Mouse (Mus musculus): Measurements from ENCODE around the gene Eef1a2. TPM values are rescaled to one million over a fixed set of nuclear protein-coding genes. Genes with fewer than 3 reads are reported as not detected.

The Eef1a2 gene
- polyA plus RNA-seq, 1 experiment from 2014 or later: 24.7 TPM

- peaks cover 13% of the 10 kb centered on the region for H3K27me3 ChIP-seq (ENCODE audit: control insufficient read depth, insufficient read depth, low read length)
- ATAC-seq (ENCODE audit: insufficient number of reproducible peaks, insufficient read depth, low FRiP score, low read depth): no peak
- H3K27ac ChIP-seq (replicated peaks in 1 of 2; ENCODE audit: control insufficient read depth in 1 of 2, insufficient read depth in 1 of 2, low read depth in 2 of 2, low read length in 2 of 2): peak overlapping the region; percentile 69 to 96; a peak in 3 of 4 replicates
- peaks cover 4% of the 10 kb centered on the region for H3K36me3 ChIP-seq (ENCODE audit: control insufficient read depth, insufficient read depth, low read length)
- no peaks in the 10 kb centered on the region for H3K9me3 ChIP-seq (ENCODE audit: control insufficient read depth, low read length)
- peak overlapping the region; percentile 61; the same call in 1 of the 2 replicates for H3K4me2 ChIP-seq (ENCODE audit: low read length)
- no peak overlapping the region for H3K9ac ChIP-seq (ENCODE audit: low read length)
- H3K4me1 ChIP-seq (ENCODE audit: control insufficient read depth in 2 of 2, insufficient read depth in 2 of 2, low read length in 2 of 2): peaks cover 45 to 48% of the 10 kb centered on the region in 2 experiments
- WGBS: 84% methylated on average over 2 of the region's 2 CpGs
- no peak overlapping the region for H3K4me3 ChIP-seq (ENCODE audit: control insufficient read depth in 1 of 2, insufficient read depth in 1 of 2, low read depth in 1 of 2, low read length in 2 of 2)
Measured at GRCm38 (mm10) chr2:181158471-181158870, 1.7 kb upstream of the Eef1a2 start.

- H3K9ac ChIP-seq (ENCODE audit: low read length): no peak overlapping the region
- H3K9me3 ChIP-seq (ENCODE audit: control insufficient read depth, low read length): no peaks in the 10 kb centered on the region
- peaks cover 13% of the 10 kb centered on the region for H3K27me3 ChIP-seq (ENCODE audit: control insufficient read depth, insufficient read depth, low read length)
- peaks cover 11% of the 10 kb centered on the region for H3K36me3 ChIP-seq (ENCODE audit: control insufficient read depth, insufficient read depth, low read length)
- peaks cover 45 to 48% of the 10 kb centered on the region in 2 experiments for H3K4me1 ChIP-seq (ENCODE audit: control insufficient read depth in 2 of 2, insufficient read depth in 2 of 2, low read length in 2 of 2)
- H3K4me3 ChIP-seq (ENCODE audit: control insufficient read depth in 1 of 2, insufficient read depth in 1 of 2, low read depth in 1 of 2, low read length in 2 of 2): no peak overlapping the region
- peak overlapping the region; percentile 68 for H3K4me2 ChIP-seq (ENCODE audit: low read length)
- 66% methylated on average over 6 of the region's 6 CpGs for WGBS
- no peak for ATAC-seq (ENCODE audit: insufficient number of reproducible peaks, insufficient read depth, low FRiP score, low read depth)
- H3K27ac ChIP-seq (replicated peaks in 1 of 2; ENCODE audit: control insufficient read depth in 1 of 2, insufficient read depth in 1 of 2, low read depth in 2 of 2, low read length in 2 of 2): peak overlapping the region in 1 of 2 experiments; percentile 93; a peak in 3 of 4 replicates
Measured at GRCm38 (mm10) chr2:181157716-181158302, 995 bp upstream of the Eef1a2 start.

- Histone ChIP-seq H3K9ac (ENCODE audit: low read length) (peak overlapping the region; percentile 86), H3K4me3 (ENCODE audit: control insufficient read depth in 1 of 2, insufficient read depth in 1 of 2, low read depth in 1 of 2, low read length in 2 of 2) (peak overlapping the region; percentile 58 to 63), H3K4me1 (ENCODE audit: control insufficient read depth in 2 of 2, insufficient read depth in 2 of 2, low read length in 2 of 2) (peaks cover 45 to 48% of the 10 kb centered on the region in 2 experiments), H3K27me3 (ENCODE audit: control insufficient read depth, insufficient read depth, low read length) (peaks cover 13% of the 10 kb centered on the region), H3K4me2 (ENCODE audit: low read length) (peak overlapping the region; percentile 68), H3K36me3 (ENCODE audit: control insufficient read depth, insufficient read depth, low read length) (peaks cover 17% of the 10 kb centered on the region), H3K27ac (replicated peaks in 1 of 2; ENCODE audit: control insufficient read depth in 1 of 2, insufficient read depth in 1 of 2, low read depth in 2 of 2, low read length in 2 of 2) (peak overlapping the region; percentile 83 to 93), H3K9me3 (ENCODE audit: control insufficient read depth, low read length) (no peaks in the 10 kb centered on the region)
- 73% methylated on average over 4 of the region's 4 CpGs for WGBS
- ATAC-seq (ENCODE audit: insufficient number of reproducible peaks, insufficient read depth, low FRiP score, low read depth): no peak
Measured at GRCm38 (mm10) chr2:181157180-181157579, 366 bp upstream of the Eef1a2 start.

GRCm38 (mm10) chr2:181155801-181156200 lies 1.0 kb downstream of the Eef1a2 start:
- H3K27me3 ChIP-seq (ENCODE audit: control insufficient read depth, insufficient read depth, low read length): peaks cover 13% of the 10 kb centered on the region
- peaks cover 30% of the 10 kb centered on the region for H3K36me3 ChIP-seq (ENCODE audit: control insufficient read depth, insufficient read depth, low read length)
- WGBS: 39% methylated on average over 4 of the region's 4 CpGs
- H3K27ac ChIP-seq (replicated peaks in 1 of 2; ENCODE audit: control insufficient read depth in 1 of 2, insufficient read depth in 1 of 2, low read depth in 2 of 2, low read length in 2 of 2): peak overlapping the region; percentile 83 to 93
- ATAC-seq (ENCODE audit: insufficient number of reproducible peaks, insufficient read depth, low FRiP score, low read depth): 0 out of 2 replicates have a peak, but pooled peaks have one; percentile 8
- H3K4me3 ChIP-seq (ENCODE audit: control insufficient read depth in 1 of 2, insufficient read depth in 1 of 2, low read depth in 1 of 2, low read length in 2 of 2): peak overlapping the region; percentile 58 to 63
- peak overlapping the region; percentile 86 for H3K9ac ChIP-seq (ENCODE audit: low read length)
- H3K4me2 ChIP-seq (ENCODE audit: low read length): peak overlapping the region; percentile 68
- H3K9me3 ChIP-seq (ENCODE audit: control insufficient read depth, low read length): no peaks in the 10 kb centered on the region
- peaks cover 45 to 48% of the 10 kb centered on the region in 2 experiments for H3K4me1 ChIP-seq (ENCODE audit: control insufficient read depth in 2 of 2, insufficient read depth in 2 of 2, low read length in 2 of 2)

GRCm38 (mm10) chr2:181154831-181155415 lies 1.9 kb downstream of the Eef1a2 start:
- 55% methylated on average over 8 of the region's 8 CpGs for WGBS
- Histone ChIP-seq H3K36me3 (ENCODE audit: control insufficient read depth, insufficient read depth, low read length) (peaks cover 39% of the 10 kb centered on the region), H3K9ac (ENCODE audit: low read length) (0 out of 2 replicates have a peak overlapping the region, but pooled peaks have one; percentile 26), H3K4me2 (ENCODE audit: low read length) (peak overlapping the region; percentile 68), H3K4me1 (ENCODE audit: control insufficient read depth in 2 of 2, insufficient read depth in 2 of 2, low read length in 2 of 2) (peaks cover 39 to 45% of the 10 kb centered on the region in 2 experiments), H3K9me3 (ENCODE audit: control insufficient read depth, low read length) (no peaks in the 10 kb centered on the region), H3K27ac (replicated peaks in 1 of 2; ENCODE audit: control insufficient read depth in 1 of 2, insufficient read depth in 1 of 2, low read depth in 2 of 2, low read length in 2 of 2) (peak overlapping the region; percentile 83 to 93), H3K4me3 (ENCODE audit: control insufficient read depth in 1 of 2, insufficient read depth in 1 of 2, low read depth in 1 of 2, low read length in 2 of 2) (peak overlapping the region; percentile 19 to 58), H3K27me3 (ENCODE audit: control insufficient read depth, insufficient read depth, low read length) (peaks cover 13% of the 10 kb centered on the region)
- no peak for ATAC-seq (ENCODE audit: insufficient number of reproducible peaks, insufficient read depth, low FRiP score, low read depth)

GRCm38 (mm10) chr2:181154361-181154760 lies 2.5 kb downstream of the Eef1a2 start:
- peaks cover 19% of the 10 kb centered on the region for H3K27me3 ChIP-seq (ENCODE audit: control insufficient read depth, insufficient read depth, low read length)
- H3K36me3 ChIP-seq (ENCODE audit: control insufficient read depth, insufficient read depth, low read length): peaks cover 44% of the 10 kb centered on the region
- H3K27ac ChIP-seq (replicated peaks in 1 of 2; ENCODE audit: control insufficient read depth in 1 of 2, insufficient read depth in 1 of 2, low read depth in 2 of 2, low read length in 2 of 2): peak overlapping the region; percentile 14 to 93
- H3K4me2 ChIP-seq (ENCODE audit: low read length): peak overlapping the region; percentile 68
- ATAC-seq (ENCODE audit: insufficient number of reproducible peaks, insufficient read depth, low FRiP score, low read depth): no peak
- H3K9ac ChIP-seq (ENCODE audit: low read length): no peak overlapping the region
- WGBS: 61% methylated on average over 3 of the region's 3 CpGs
- H3K4me1 ChIP-seq (ENCODE audit: control insufficient read depth in 2 of 2, insufficient read depth in 2 of 2, low read length in 2 of 2): peaks cover 34 to 40% of the 10 kb centered on the region in 2 experiments
- H3K4me3 ChIP-seq (ENCODE audit: control insufficient read depth in 1 of 2, insufficient read depth in 1 of 2, low read depth in 1 of 2, low read length in 2 of 2): peak overlapping the region in 1 of 2 experiments; percentile 58; a peak in 2 of 4 replicates
- H3K9me3 ChIP-seq (ENCODE audit: control insufficient read depth, low read length): no peaks in the 10 kb centered on the region

- H3K4me2 ChIP-seq (ENCODE audit: low read length): peak overlapping the region; percentile 68; the same call in 1 of the 2 replicates
- no peak overlapping the region for H3K27ac ChIP-seq (replicated peaks in 1 of 2; ENCODE audit: control insufficient read depth in 1 of 2, insufficient read depth in 1 of 2, low read depth in 2 of 2, low read length in 2 of 2)
- no peak overlapping the region for H3K9ac ChIP-seq (ENCODE audit: low read length)
- H3K4me1 ChIP-seq (ENCODE audit: control insufficient read depth in 2 of 2, insufficient read depth in 2 of 2, low read length in 2 of 2): peaks cover 31 to 39% of the 10 kb centered on the region in 2 experiments
- 10% methylated on average over 1 of the region's 1 CpGs for WGBS
- H3K9me3 ChIP-seq (ENCODE audit: control insufficient read depth, low read length): no peaks in the 10 kb centered on the region
- no peak overlapping the region for H3K4me3 ChIP-seq (ENCODE audit: control insufficient read depth in 1 of 2, insufficient read depth in 1 of 2, low read depth in 1 of 2, low read length in 2 of 2)
- H3K27me3 ChIP-seq (ENCODE audit: control insufficient read depth, insufficient read depth, low read length): peaks cover 24% of the 10 kb centered on the region
- peaks cover 49% of the 10 kb centered on the region for H3K36me3 ChIP-seq (ENCODE audit: control insufficient read depth, insufficient read depth, low read length)
- ATAC-seq (ENCODE audit: insufficient number of reproducible peaks, insufficient read depth, low FRiP score, low read depth): no peak
Measured at GRCm38 (mm10) chr2:181153837-181154236, 3.0 kb downstream of the Eef1a2 start.

All from heart, embryonic 14.5 days (tissue).